Mouse (Mus musculus): ENCODE measurements at regions not wholly inside any gene's neighbourhood (a gene's known extent, or its start where the extent isn't known, plus 50 kb on each side); places are given as distances from the start of the nearest gene placed in this dataset.

DNA sequence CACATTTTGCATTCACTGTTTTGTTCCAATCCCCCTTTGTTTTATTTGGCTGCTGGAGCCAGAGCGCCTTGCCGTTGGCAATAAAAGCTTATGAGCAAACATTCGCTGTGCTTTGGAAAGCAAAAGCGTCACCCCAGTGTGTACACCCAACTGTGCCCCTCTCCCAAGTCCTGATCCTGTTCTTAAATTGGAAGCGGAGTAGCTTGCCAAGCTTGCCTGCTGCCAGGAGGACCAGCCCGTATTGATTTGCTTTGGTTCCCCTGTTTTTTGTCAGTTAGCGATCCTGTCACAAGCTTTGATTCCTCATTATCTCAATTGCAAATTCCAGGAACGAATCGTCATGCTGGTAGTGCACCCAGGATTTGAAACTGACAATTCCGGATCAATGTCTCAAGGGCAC, 917.5 kb downstream of the Olfm4 start:
- DNase-seq (ENCODE audit: low spot score in 2 of 2), result peak in 1 of 2 experiments; percentile 1

GRCm38 (mm10) chr14:80901759-80902163, 917.9 kb downstream of the Olfm4 start:
- DNase-seq (ENCODE audit: low spot score in 2 of 2), result no peak

GRCm38 (mm10) chr14:80916031-80916430, 932.1 kb downstream of the Olfm4 start:
- no peak for DNase-seq (ENCODE audit: low spot score in 2 of 2)

DNA sequence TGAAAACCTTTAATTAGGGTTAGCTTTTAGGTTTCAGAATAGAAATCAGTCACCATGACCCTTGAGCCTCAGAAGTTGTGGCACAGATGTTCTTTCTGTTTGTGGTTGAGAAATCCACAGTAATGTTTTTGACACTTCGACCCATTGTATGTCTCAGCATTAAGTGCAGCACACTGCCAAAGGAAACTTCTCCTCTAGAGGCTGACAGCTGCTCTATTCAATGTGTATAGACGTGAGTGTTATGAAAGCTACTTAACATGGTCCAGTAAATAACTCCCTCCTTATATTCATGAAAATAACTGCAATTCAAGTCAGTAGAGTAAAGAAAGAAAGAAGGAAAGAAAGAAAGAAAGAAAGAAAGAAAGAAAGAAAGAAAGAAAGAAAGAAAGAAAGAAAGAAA, 939.9 kb downstream of the Olfm4 start:
- no peak for DNase-seq (ENCODE audit: low spot score in 2 of 2)

- DNase-seq (ENCODE audit: low spot score in 2 of 2), result no peak
Measured at GRCm38 (mm10) chr14:80959966-80960365, 976.1 kb downstream of the Olfm4 start.

DNA sequence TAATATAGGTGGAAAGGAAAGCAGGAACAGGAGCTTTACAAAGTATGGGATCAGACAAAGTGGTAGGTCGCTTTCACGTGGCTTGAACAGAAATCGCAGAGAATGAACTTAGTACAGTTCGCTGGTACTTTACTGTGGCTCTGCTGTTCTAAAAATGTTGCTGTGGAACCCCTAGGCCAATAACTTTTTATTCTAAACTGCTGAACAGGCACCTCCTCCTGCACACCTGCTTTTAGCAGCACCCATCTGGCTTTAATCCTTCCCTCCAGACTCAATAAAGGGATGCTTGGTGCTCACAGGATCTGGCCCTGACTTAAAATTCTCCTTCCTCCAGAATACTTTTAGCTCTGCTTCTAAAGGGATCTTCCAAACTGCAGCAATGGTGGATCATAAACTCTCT, 991.9 kb downstream of the Olfm4 start:
- no peak for DNase-seq (ENCODE audit: low spot score in 2 of 2)

DNA sequence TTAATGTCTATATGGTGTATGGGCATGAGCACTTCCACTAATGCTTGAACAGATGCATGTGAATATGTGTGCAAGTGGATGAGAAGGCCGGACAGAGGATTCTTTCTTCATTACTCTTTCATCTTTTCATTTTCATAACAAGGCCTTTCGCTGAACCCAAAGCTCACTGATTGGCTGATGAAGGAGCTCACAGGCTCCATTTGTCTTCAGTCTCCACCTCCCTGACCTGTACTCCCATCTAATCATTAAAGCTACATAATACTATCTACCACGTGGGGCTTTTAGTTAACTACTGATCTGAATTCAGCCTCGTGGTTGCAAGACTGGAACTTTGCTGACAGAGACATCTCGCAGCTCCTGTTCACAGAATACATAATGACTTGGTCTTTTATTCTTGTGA, 992.8 kb downstream of the Olfm4 start:
- no peak for DNase-seq (ENCODE audit: low spot score in 2 of 2)

GRCm38 (mm10) chr14:80979475-80979874, 995.6 kb downstream of the Olfm4 start:
- no peak for DNase-seq (ENCODE audit: low spot score in 2 of 2)

DNA sequence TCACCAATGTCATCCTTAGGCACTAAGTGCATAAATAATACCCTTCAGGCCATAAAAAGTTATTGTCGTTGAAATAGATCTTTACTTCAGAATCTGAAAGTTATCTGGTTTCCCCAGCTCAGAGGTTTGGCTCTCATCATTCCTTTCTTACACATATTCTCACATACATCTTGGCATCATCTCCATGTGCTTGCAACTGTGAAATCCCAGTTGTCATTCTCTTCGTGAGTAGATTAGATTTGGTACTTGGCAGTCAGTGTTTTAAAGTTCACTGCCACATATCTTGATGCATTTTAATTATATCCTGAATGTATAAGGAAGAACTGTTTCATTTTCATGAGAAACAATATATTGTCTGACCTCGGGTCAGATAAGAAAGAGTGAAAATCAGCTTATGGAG, 1006.3 kb downstream of the Olfm4 start:
- DNase-seq (ENCODE audit: low spot score in 2 of 2), result no peak

DNA sequence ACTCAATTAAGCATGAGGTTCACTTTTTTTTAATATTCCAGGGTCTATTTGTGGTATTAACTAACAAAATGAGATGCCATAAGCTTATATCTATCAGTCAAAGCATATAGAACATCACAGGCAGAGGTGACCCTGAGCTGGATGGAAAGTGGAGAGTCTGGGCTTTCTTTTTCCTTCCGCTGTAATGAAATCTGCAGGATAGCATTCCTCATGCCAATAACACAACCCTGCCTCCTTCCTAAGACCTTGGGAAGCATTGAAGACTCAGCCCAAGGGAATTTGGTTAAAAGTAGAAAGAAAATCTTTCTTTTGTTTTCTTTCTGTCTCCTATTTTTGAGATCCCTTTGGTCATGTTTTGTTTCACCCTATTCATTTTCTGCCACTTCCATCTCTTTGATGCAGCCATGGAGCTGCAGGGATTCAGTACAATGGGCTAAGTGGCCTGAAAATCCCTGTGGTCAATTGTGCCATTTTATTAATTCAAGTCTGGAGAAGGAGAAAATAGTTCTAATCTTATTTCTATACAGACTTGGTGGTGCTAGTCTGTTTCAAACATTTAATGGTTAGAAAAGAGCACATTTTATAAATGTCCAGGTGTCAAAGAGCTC, 1006.9 kb downstream of the Olfm4 start:
- DNase-seq (ENCODE audit: low spot score in 2 of 2), result no peak

DNA sequence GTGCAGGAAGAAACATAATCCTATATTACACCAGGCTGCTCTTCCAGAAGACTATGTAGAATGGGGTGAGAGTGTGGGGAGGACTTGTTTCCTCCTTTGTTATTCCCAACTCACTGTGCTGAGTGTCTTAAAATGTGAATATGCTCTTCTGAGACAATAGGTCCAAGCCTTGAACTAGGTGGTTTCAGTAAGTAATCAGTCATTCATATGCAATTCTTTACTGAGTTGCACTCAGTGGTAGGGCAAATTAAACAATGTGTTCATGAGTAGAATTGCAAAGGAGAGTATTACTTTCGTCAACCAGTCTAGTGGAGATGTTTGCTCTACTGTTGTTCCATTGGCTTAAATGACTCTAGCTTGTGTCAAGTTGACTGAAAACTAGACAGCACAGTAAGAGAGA, 1015.1 kb downstream of the Olfm4 start:
- DNase-seq (ENCODE audit: low spot score in 2 of 2), result no peak

DNA sequence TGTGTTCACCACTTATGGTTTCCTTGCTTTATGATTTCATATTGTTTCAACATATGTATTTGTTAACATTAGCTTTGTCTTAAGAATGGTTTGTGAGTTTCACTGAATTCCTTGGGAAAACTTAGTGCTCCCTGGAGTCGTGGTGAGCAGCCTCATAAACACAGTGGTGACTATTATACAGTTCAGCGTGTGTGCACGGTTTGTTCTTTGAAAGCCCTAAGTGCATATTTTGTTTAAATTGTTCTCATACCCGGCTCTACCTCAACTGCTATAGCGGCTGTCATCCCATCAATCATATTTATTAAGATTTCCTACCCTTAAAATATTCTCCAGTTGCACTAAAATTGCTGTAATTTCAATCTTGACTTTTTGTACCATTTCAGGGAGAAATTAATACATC, 1029.3 kb downstream of the Olfm4 start:
- no peak for DNase-seq (ENCODE audit: low spot score in 2 of 2)

GRCm38 (mm10) chr14:81031475-81031874, 1047.6 kb downstream of the Olfm4 start:
- DNase-seq (ENCODE audit: low spot score in 2 of 2), result no peak

DNA sequence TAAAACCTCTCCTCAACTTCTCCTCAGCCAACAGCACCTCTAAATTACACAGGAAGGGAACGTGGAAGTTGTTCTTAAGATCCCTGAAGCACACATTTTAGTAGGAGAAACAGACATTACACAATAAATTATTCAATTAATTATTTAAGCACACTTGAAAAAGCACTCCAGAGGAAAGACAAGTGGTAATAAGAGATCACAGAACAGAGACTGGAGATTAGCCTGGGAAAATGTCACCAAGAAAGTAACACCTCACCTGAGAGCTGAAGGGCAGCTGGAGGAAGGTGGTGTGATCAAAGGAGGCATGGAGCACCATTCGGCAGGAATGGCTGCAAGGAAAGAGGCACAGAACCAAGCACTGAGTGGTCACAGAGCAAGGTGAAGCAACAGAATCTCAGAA, 1053.8 kb downstream of the Olfm4 start:
- no peak for DNase-seq (ENCODE audit: low spot score in 2 of 2)

- DNase-seq (ENCODE audit: low spot score in 2 of 2), result no peak
Measured at GRCm38 (mm10) chr14:81038045-81038444, 1054.2 kb downstream of the Olfm4 start.
